Mouse (Mus musculus): ENCODE measurements around the gene Rgs3. TPM values are rescaled to one million over a fixed set of nuclear protein-coding genes. Genes with fewer than 3 reads are reported as not detected.
A peak's percentile ranks its signal among the peaks of the same experiment; 100 is the strongest.

Gene Rgs3
- polyA plus RNA-seq, 1 experiment = 45.8 TPM

GRCm38 (mm10) chr4:62517046-62517445, 42.6 kb upstream of the Rgs3 start:
- Histone ChIP-seq H3K27ac (ENCODE audit: insufficient read depth, low read depth, low read length) (peak overlapping the region; percentile 85), H3K4me3 (ENCODE audit: low read depth, low read length) (no peak overlapping the region), H3K36me3 (ENCODE audit: control insufficient read depth, insufficient read depth, low read length) (peaks cover 16% of the 10 kb centered on the region; the same call in 1 of the 2 replicates), H3K27me3 (ENCODE audit: control insufficient read depth, insufficient read depth, low read length) (no peaks in the 10 kb centered on the region), H3K4me1 (ENCODE audit: control insufficient read depth, insufficient read depth, insufficient read length, low read length) (peaks cover 19% of the 10 kb centered on the region)
- TF ChIP-seq POLR2A (IDR thresholded peaks at IDR 0.05; ENCODE audit: low read depth, low read length) (no peak), CTCF (IDR thresholded peaks at IDR 0.05; ENCODE audit: extremely low read depth, insufficient read length, insufficient replicate concordance, low read depth, low read length) (no peak)
- 32% methylated on average over 8 of the region's 8 CpGs for WGBS

- WGBS = 21% methylated on average over 10 of the region's 10 CpGs
- Histone ChIP-seq H3K36me3 (ENCODE audit: control insufficient read depth, insufficient read depth, low read length) (0 out of 2 replicates have a peak, but pooled peaks cover 11% of the 10 kb centered on the region), H3K4me1 (ENCODE audit: control insufficient read depth, insufficient read depth, insufficient read length, low read length) (peaks cover 19% of the 10 kb centered on the region), H3K27ac (ENCODE audit: insufficient read depth, low read depth, low read length) (peak overlapping the region; percentile 85), H3K27me3 (ENCODE audit: control insufficient read depth, insufficient read depth, low read length) (no peaks in the 10 kb centered on the region), H3K4me3 (ENCODE audit: low read depth, low read length) (no peak overlapping the region)
- no peak for TF ChIP-seq POLR2A (IDR thresholded peaks at IDR 0.05; ENCODE audit: low read depth, low read length)
- TF ChIP-seq CTCF (IDR thresholded peaks at IDR 0.05; ENCODE audit: extremely low read depth, insufficient read length, insufficient replicate concordance, low read depth, low read length) = no peak
Measured at GRCm38 (mm10) chr4:62517538-62518415, 41.9 kb upstream of the Rgs3 start.

GRCm38 (mm10) chr4:62518416-62519121, 41.1 kb upstream of the Rgs3 start:
- 23% methylated on average over 13 of the region's 13 CpGs for WGBS
- Histone ChIP-seq H3K36me3 (ENCODE audit: control insufficient read depth, insufficient read depth, low read length) (0 out of 2 replicates have a peak, but pooled peaks cover 4% of the 10 kb centered on the region), H3K27me3 (ENCODE audit: control insufficient read depth, insufficient read depth, low read length) (no peaks in the 10 kb centered on the region), H3K4me3 (ENCODE audit: low read depth, low read length) (peak overlapping the region; percentile 91), H3K27ac (ENCODE audit: insufficient read depth, low read depth, low read length) (peak overlapping the region; percentile 85), H3K4me1 (ENCODE audit: control insufficient read depth, insufficient read depth, insufficient read length, low read length) (peaks cover 19% of the 10 kb centered on the region)
- TF ChIP-seq POLR2A (IDR thresholded peaks at IDR 0.05; ENCODE audit: low read depth, low read length) (no peak), CTCF (IDR thresholded peaks at IDR 0.05; ENCODE audit: extremely low read depth, insufficient read length, insufficient replicate concordance, low read depth, low read length) (no peak)

GRCm38 (mm10) chr4:62519122-62519848, 40.4 kb upstream of the Rgs3 start:
- TF ChIP-seq POLR2A (IDR thresholded peaks at IDR 0.05; ENCODE audit: low read depth, low read length) (no peak), CTCF (IDR thresholded peaks at IDR 0.05; ENCODE audit: extremely low read depth, insufficient read length, insufficient replicate concordance, low read depth, low read length) (no peak)
- under 1% methylated on average over 26 of the region's 26 CpGs for WGBS
- Histone ChIP-seq H3K27me3 (ENCODE audit: control insufficient read depth, insufficient read depth, low read length) (no peaks in the 10 kb centered on the region), H3K4me3 (ENCODE audit: low read depth, low read length) (peak overlapping the region; percentile 91), H3K4me1 (ENCODE audit: control insufficient read depth, insufficient read depth, insufficient read length, low read length) (peaks cover 20% of the 10 kb centered on the region), H3K27ac (ENCODE audit: insufficient read depth, low read depth, low read length) (peak overlapping the region; percentile 85), H3K36me3 (ENCODE audit: control insufficient read depth, insufficient read depth, low read length) (no peaks in the 10 kb centered on the region)

GRCm38 (mm10) chr4:62519849-62520233, 39.8 kb upstream of the Rgs3 start, which contains the start of gene Alad:
Gene Alad, minus strand, starts transcription at chr4:62519918.
- WGBS = under 1% methylated on average over 37 of the region's 37 CpGs

GRCm38 (mm10) chr4:62520892-62521400, 38.7 kb upstream of the Rgs3 start:
- Histone ChIP-seq H3K4me3 (ENCODE audit: low read depth, low read length) (no peak overlapping the region), H3K27ac (ENCODE audit: insufficient read depth, low read depth, low read length) (no peak overlapping the region), H3K27me3 (ENCODE audit: control insufficient read depth, insufficient read depth, low read length) (no peaks in the 10 kb centered on the region), H3K36me3 (ENCODE audit: control insufficient read depth, insufficient read depth, low read length) (no peaks in the 10 kb centered on the region), H3K4me1 (ENCODE audit: control insufficient read depth, insufficient read depth, insufficient read length, low read length) (peaks cover 16% of the 10 kb centered on the region)
- 57% methylated on average over 2 of the region's 2 CpGs for WGBS
- TF ChIP-seq POLR2A (IDR thresholded peaks at IDR 0.05; ENCODE audit: low read depth, low read length) (no peak), CTCF (IDR thresholded peaks at IDR 0.05; ENCODE audit: extremely low read depth, insufficient read length, insufficient replicate concordance, low read depth, low read length) (no peak)

More at GRCm38 (mm10) chr4:62519849-62520233, 39.8 kb upstream of the Rgs3 start, which contains the start of gene Alad:
- peak within 1 kb of the TSS; percentile 91 for H3K4me3 ChIP-seq (ENCODE audit: low read depth, low read length)
- peak within 1 kb of the TSS; percentile 85 for H3K27ac ChIP-seq (ENCODE audit: insufficient read depth, low read depth, low read length)
- TF ChIP-seq CTCF (IDR thresholded peaks at IDR 0.05; ENCODE audit: extremely low read depth, insufficient read length, insufficient replicate concordance, low read depth, low read length) = no peak
- peak; percentile 87; the same call in 1 of the 2 replicates for TF ChIP-seq POLR2A (IDR thresholded peaks at IDR 0.05; ENCODE audit: low read depth, low read length)
- no peaks in the 10 kb centered on the region for H3K27me3 ChIP-seq (ENCODE audit: control insufficient read depth, insufficient read depth, low read length)
- no peaks in the 10 kb centered on the region for H3K36me3 ChIP-seq (ENCODE audit: control insufficient read depth, insufficient read depth, low read length)
- peaks cover 22% of the 10 kb centered on the region for H3K4me1 ChIP-seq (ENCODE audit: control insufficient read depth, insufficient read depth, insufficient read length, low read length)

All from small intestine, adult 2 months (tissue).